Mouse (Mus musculus) myocyte (in vitro differentiated cells): ENCODE measurements around the gene Dab1.

Source experiments
- E2F4 ChIP-seq: IDR thresholded peaks from one replicate; pipeline ENCODE4 v1.6.1; 2011; ENCODE audit warnings: mild to moderate bottlenecking, control low read depth, moderate library complexity; ENCODE audit not compliant: insufficient read depth
- MAX ChIP-seq: IDR thresholded peaks from one replicate; pipeline ENCODE4 v1.6.1; 2011; ENCODE audit warnings: low read depth, mild to moderate bottlenecking, control low read depth
- MYOD1 ChIP-seq, 3 experiments: IDR thresholded peaks; one replicate each; pipeline ENCODE4 v1.6.1; 2011; ENCODE audit warnings: control low read depth in 2 of 3, low read depth in 2 of 3, mild to moderate bottlenecking in 2 of 3, moderate library complexity in 1 of 3; ENCODE audit not compliant: insufficient read length in 2 of 3, control insufficient read depth in 1 of 3
- POLR2A ChIP-seq: IDR thresholded peaks from one replicate; pipeline ENCODE4 v1.6.1; 2011; ENCODE audit warnings: low read depth, mild to moderate bottlenecking, control low read depth, moderate library complexity; ENCODE audit not compliant: insufficient read length
- POLR2AphosphoS2 ChIP-seq: IDR thresholded peaks from one replicate; pipeline ENCODE4 v1.6.1; 2011; ENCODE audit warnings: low read depth, control low read depth; ENCODE audit not compliant: insufficient read length
- REST ChIP-seq: IDR thresholded peaks from one replicate; pipeline ENCODE4 v1.6.1; 2011; ENCODE audit warnings: mild to moderate bottlenecking, control low read depth, moderate library complexity; ENCODE audit not compliant: insufficient read depth, insufficient read length
- TCF12 ChIP-seq: IDR thresholded peaks from one replicate; pipeline ENCODE4 v1.6.1; 2011; ENCODE audit warnings: mild to moderate bottlenecking, control low read depth; ENCODE audit not compliant: poor library complexity, insufficient read depth, severe bottlenecking
- TCF3 ChIP-seq: IDR thresholded peaks from one replicate; pipeline ENCODE4 v1.6.1; 2011; ENCODE audit warnings: low read depth, control low read depth; ENCODE audit not compliant: insufficient read length
- USF1 ChIP-seq: IDR thresholded peaks from one replicate; pipeline ENCODE4 v1.6.1; 2011; ENCODE audit warnings: low read depth, mild to moderate bottlenecking, control low read depth, moderate library complexity

- TF ChIP-seq POLR2A (no peak), E2F4 (no peak), MAX (no peak), USF1 (no peak), TCF3 (no peak), REST (no peak), MYOD1 (IDR thresholded peaks at IDR 0.05; ENCODE audit: control insufficient read depth in 1 of 3, insufficient read length in 2 of 3, low read depth in 2 of 3) (no peak), POLR2AphosphoS2 (no peak), TCF12 (no peak)
Observed at GRCm38 (mm10) chr4:103715568-103715967, 96.4 kb downstream of the Dab1 start.
